Mouse (Mus musculus): ENCODE measurements at regions not wholly inside any gene's neighbourhood (a gene's known extent, or its start where the extent isn't known, plus 50 kb on each side); places are given as distances from the start of the nearest gene placed in this dataset.

DNA sequence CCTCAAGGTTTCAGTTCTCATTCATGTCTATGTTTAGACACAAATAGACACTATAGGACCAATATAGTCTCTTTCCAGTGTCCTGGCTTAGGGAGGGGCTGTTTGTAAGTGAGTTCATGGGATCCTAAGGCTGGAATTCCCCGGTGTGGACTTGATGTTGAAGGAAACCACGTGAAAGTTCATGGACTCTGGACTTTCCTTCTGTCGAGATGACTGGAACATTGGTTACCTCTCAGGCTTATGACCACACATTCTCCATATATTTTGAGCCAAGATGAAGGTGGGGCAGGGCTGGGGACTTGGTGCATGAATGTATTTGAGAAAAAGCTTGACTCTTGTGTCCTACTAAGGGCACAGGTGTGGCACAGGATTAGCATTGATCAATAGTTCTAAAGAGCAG is 206.3 kb upstream of the Ankrd55 start:
- no peak for DNase-seq

DNA sequence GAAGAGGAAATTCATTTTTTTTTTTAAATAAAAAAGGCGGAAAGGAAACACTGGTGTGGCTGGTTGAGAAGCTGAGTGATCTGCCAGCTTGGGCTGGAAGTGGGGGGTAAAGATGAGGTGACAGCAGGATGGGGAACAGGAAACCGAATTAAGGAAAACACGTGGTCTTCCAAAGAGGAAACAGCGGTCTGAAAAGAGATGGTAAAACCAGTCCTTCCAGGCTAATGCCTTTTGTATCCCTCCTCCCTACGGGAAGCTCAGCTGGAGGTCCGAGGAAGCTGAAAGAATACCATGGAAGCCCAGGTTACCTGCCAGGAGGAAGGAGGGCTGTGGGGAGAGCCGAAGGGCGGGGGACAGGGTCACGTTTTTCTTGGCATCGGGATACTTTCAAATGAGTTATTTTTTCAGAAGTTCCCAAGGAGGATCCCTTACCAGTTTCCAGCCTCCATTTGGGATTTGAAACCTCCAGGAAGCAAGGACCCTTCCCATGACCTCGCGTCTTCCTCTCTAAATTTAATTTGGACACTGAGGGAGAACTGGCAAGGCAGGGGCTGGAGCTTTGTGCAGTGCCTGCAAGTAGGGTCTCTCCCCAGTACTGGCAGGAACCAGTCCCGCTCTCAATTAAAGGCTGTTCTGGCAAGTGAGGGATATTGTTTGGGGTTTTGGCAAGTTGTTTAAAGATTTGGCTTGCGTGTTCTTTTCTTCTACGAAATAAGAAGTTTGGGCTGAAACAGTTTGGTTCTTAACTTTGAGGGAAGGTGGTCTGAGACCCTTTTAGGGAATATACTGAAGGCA is 203.6 kb upstream of the Ankrd55 start:
- peak; percentile 54 for DNase-seq

DNA sequence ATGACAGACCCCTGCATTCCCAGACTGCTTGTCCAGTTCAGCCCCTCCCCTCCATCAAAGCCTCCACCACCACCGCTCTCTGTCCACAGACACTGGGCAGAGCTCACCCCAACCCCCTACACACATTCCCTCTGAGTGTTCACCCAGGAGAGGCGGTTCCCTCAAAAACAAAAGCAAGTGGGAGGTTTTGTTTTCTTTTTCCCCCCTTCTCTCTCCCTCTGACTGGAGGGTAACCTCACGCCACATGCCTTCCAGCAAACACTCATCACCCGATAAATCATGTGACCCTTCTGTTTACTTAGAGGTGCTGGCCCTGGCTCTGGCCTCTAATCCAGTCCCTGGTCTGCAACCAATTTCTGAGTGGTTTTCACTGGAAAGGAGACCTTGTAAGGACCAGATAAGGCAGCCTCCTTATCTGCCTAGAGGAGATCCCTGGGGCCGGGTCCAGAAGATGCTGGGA is 199.9 kb upstream of the Ankrd55 start:
- DNase-seq: peak; percentile 24

DNA sequence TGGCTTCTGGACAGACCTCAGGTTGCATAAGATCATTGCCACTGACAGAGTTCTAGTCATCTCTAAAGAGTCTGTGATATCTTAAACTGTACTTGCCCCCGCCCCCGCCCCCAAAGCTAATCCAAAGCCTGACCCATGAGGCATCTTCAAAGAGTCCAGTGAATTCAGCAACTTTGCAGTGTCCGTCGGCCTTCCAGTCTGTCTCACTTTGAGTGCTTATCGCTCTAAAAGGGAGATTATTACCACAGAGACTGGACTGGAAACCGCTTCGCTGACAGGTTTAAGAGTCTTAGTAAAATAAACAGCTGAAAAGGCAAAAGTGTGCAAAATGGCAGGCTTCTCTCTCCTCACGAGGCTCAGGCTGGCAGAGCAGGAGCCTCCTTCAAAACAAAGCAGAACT is 197.5 kb upstream of the Ankrd55 start:
- no peak for DNase-seq

DNA sequence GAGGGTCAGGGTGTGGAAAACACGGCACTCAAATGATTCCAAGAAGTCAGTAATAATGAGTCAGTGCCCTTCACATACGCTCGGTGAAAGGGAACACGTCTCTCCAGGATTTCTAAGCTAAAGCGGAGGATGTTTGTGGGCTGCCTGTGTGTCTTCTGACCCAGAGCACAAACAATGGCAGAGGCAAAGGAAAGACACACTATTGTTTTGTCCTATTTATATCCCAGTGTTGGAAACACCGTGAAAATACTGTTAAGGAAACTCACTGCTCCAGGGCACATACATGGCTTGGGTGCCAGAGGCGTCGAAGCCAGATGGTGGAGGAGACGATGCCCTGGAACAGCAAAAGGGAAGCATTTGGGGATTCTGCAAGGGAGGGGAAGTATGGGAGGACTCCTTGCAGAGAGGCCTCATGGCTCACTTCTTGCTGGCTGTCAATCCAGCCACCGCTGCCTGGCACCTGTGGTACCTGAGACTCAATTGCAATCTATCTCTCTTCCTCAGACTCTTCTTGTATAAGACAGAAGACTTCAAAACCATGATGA is 192.6 kb upstream of the Ankrd55 start:
- no peak for DNase-seq

DNA sequence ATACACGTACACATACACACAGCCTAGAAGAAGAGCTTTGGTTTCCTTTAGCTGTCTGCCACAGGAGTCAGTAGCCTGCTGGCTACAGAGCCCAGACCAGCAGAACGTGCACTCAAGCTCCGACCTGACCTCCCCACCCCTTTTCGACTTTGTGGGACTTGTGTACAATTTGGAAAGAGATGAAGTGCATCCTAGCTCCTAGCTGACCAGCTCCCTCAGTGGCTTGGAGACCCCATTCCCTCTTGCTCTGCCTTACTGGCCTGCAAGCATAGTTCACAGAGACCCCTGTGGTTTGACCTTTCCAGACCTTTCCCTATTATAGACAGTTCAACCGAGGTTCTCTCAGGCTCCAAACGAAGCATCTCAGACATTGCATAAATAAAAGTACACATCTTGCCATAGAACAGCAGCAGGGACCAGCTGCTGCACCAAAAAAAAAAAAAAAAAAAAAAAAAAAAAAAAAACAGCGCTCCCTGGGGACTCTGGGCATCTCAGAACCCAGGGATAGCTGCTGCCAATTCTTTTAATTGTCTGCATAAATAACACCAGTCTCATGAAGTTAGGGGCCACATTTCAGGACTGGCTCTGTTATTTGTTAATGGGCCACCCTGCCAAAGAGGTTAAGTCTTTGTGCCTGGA is 188.2 kb upstream of the Ankrd55 start:
- DNase-seq: no peak

DNA sequence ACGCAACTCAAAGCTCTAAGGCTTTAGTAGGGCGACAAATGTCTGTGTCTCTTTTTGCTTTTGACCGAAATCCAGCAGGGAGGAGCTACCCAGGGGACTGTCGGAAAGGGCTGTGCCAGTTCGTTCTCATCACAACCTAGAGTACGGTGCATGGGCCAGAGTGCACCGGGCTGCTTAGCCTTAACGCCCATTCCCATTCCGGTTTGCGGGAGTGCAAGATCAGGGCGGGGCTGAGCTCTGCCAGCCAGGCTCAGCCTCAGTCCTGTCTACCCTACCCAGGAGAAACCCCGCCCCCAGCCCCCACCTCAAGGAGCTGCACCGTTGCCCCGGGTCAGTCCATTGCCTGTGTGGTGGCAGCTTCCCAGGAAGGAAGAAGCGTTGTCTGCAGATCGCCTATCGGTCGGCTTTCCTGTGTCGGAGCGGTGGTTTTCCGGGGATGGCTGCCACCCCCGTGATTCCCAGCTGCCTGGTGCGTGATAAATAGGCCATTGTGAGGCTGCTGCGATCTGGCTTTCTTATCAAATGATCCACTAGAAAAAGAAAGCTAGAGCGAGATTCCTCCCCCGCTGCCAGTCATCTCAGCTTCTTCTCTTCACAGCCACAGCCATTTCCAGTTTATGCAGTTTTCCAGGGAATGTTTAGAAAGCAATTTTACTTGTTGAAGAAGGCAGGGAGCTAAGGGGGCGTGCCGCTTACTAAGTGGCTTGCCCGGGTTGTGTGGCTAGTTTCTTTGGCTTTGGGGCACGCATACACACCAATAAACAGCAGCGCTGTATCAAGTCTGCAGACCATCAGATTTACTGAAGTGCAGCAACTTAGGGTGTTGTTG is 187.4 kb upstream of the Ankrd55 start:
- DNase-seq: peak; percentile 76

DNA sequence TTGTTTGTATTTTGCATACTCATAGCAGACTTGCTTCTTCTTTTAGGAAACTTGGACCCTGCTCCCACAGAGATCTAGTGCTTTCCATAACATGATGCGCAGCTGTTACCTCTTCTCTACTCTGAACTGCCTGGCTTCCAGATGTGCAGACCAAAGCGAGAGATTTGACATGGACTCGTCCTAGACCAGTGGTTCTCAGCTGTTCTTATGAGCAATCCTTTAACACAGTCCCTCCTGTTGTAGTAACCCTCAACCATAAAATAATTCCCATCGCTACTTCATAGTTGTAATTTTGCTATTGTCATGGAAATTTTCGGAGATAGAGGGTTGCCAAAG is 186.9 kb upstream of the Ankrd55 start:
- no peak for DNase-seq

DNA sequence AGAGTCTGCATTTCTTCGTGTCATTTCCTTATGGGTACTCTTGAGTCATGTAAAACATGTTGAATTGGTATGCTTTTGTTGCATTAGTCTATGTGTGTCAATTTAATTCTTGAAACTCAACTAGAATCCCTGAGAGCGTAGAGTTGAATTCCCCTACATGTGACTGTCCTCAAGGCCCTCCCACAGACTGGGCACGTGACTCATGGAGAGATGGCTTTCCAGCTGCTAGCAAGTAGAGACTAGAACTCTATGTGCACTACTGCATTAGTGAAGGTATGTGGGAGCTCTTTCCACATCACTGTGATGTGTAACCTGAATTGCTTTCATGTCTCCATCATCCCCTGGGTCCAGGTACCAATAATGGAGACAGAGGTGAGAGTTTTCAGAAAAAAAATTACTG is 182.3 kb upstream of the Ankrd55 start:
- no peak for DNase-seq

DNA sequence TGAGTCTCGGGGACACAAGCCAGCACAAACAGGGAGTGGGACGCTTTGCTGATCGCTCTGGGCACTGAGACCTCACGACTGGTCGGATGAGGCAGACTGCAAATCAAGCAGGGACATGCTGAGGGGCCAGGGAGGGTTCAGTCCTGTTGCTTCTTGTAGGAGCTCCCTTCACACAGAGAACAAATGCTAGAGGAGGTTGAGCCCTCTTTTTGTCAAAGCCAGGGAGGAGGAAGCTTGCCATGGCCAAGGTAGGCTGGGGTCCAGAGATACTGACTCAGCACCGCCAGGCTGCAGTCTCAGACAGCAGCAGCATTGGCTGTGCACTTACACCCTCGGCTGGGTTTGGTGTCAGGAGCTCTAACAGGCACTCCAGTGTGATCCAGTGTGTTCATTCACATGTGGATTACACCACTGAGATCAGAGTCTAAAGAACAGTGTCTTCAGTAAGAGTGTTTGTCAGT is 173.5 kb upstream of the Ankrd55 start:
- DNase-seq: no peak

DNA sequence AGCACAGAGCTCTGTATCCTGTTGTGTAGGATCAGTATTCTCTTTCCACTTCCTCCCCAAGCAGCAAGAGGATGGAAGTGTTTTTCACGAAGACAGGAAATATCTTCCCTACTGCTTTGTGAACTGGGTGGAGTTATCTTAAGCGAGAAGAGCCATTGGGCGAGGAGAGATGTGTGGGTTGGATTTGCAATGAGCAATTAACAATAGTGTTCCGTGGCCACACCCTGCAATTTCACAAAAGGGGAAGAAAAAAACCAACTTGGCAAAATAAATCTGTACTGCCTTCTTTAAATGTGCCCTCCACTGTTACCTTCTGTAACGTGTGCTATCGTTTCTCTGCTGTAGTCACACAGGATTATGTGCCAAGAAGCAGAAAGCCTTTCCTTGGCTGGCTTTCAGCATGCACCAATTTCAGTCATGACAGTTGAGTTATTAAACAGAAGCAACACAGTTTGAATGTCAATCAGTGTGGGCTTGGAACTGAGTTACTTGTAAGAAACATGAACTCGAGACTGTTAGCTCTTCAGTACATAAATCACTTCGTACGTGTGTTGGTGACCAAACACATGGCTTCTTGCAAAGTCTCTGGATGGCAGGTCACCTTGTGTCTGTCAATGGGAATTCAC is 172.0 kb upstream of the Ankrd55 start:
- no peak for DNase-seq

DNA sequence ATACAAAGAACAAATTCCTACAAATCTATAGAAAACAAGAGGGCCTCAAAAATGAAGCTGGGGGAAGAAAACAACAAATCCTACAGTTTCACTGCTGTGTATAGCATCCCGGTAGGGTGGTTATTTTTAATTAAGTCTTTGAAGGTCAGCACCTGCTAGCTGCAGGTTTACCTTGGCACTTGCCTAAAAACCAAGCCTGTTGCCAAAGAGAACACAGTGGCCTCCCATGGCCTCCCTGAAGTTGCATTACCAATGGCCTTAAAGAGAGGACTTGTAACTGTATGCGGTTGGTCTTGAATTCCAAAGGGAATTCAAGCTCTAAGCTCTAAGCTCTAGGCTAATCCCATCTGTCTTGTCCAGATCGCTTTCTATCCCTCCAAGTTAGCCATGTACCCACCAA is 169.7 kb upstream of the Ankrd55 start:
- peak; percentile 36 for DNase-seq

DNA sequence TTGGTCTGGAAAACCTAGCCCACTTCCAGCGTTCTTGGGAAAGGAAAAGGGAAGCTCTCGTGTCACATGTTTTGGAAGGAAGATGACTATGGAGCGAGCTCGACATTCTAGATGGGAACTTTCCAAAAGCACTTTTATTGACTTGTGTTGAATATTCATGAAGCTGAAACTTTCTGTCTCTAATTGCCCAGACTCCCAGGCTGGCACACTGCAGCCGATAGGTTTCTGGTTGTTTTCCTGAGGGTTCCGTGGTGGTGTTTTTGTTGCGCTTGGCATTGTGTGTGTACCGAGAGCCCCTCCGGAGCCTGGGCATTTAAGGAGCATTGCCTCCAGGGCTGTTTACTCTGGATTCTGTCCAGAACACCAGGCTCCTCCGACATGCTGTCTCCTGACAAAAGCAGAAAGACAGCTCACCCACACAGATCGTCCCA is 168.6 kb upstream of the Ankrd55 start:
- peak; percentile 70 for DNase-seq

DNA sequence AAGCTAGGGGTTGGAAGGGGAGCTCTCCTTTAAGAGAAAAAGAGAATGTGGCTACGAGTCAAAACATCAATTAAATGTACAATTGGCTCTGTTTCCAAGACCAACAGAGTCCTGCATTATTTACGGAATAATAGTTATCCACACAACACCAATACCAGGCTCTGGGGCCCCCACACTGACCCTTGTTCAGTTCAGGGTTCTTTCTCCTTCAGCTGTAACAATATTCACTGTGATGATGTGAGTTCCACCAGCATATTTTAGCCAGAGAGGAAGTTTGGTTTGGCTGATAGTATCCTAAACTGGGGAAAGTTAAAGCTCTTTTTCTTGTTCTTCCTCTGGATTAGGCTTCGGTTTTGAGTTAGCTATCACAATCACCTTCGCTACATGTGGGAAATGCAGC is 167.9 kb upstream of the Ankrd55 start:
- no peak for DNase-seq

DNA sequence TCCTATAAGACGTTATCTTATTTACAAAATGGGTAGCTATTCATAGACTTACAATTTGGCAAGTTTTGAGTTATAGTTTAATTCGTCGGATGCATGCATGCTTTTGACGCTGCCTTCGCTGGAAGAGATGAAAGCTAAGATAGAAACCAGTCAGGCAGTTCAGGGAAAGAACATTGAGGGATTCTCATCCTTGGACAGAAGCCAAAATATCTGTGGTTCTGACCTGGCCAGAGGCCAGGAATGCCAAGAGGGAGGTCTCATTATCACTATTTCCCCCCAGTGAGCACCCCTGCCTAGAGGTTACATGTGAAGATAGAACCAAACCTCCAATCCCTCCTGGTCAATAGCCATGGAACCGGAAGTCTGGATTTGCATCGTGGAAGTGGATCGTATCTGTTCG is 167.1 kb upstream of the Ankrd55 start:
- DNase-seq: no peak

DNA sequence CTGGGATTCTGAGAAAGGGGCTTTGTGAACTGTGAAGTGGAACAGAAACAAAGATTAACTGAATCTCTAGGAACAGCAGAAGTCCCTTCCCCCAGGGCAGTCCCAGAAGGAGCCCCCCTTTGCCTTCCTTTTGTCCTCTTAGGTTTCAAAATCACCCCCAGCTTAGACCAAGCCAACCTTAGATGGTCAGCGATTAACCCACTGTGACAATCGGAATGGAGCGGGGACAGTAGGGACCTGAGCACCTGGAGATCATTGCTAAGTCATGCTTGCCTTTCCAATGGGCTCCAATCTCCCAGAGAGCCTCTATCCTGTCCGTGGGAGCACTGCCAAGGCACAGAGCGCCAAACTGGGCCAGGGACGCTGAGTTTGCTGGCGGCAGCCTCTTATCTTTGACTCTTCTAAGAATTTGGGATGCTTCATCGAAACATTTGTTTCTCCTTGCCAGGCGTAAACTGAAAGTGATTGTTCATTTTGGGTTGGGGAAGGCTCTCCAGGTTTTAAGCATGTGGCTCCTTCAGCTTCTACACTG is 165.3 kb upstream of the Ankrd55 start:
- DNase-seq: no peak

DNA sequence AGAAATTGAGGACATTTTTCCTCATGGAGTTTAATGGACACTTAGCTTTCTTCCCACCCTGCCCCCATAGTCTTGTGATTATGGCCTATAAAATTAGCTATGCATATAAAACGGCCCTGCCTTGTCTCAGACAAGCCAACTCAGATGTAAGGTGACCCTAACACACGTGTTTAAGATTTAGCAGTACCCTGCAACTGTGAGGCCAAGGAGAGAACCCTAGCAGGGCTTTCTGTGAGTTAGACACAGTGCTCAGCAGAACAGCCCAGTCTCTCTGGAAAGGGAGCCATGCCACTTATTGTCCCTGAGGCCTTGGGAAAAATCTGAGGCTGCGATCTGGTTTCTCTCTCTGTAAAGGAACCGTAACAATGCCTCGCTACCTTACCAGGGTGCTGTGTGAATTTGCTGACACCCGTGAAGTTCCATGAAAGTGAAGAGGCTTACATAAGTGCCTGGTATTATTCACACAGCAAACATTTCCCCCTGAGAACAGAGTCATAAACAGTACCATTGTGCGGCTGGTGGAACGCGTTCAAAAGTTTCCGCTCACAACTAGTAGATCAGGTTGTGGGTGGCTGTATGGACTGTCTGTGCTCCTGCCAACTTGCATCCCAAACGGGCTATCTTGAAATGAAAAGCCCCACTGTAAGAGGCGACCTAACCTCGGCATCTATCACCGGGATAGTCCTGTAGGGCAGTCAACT is 162.3 kb upstream of the Ankrd55 start:
- no peak for DNase-seq

DNA sequence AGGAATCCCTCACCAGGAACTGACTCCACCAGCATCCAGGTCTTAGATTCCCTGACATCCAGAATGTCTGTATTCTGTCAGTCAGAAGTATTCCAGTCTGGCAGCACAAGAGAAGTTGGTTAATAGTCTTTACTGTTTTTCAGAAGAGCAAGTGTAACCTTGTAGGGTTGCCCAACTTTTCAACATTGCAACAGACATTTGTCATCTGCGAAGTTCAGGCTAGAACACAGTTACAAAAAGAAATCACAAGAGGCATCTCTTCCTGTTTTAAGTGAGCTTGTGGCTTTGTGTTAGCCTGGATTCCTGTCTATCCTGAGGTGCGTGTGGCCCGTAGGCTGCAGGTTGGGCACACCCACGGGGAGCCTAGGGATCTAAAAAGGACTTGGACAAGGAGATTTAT is 158.0 kb upstream of the Ankrd55 start:
- no peak for DNase-seq

DNA sequence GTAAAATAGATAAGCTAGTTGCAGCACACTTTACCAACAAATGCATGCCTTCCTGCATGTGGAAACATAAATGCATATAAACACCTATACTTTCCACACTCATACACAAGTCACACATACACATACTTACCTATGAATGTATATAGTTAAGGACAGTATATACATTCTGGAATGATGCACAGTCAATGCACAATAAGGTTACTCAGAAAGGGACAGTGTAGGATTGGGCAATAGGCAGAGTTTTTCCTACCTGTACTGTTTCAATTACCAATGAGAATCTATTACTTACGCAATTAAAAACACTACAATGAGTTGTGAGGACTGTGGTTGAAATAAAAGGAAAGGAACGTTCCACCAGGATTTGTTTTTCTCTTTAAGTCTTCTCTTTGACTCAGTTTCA is 157.5 kb upstream of the Ankrd55 start:
- no peak for DNase-seq

DNA sequence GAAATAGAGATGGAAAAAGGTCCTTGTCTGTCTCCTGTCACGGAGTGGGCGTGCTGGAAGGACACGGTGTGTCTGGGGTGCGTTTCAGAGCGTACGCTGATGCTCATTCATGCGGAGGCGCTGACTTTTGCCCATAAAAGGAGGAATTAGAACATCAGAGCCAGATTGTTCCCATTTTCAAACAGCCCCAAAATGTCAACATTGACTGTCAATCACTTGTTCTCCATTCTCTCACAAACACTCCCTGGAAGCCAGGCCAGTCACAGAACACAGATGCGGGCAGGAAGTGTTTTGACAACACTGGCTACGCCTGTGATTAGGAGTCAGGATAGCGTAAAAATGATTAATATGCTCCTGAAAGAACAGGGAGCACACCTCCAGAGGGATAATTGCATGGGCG is 157.1 kb upstream of the Ankrd55 start:
- no peak for DNase-seq

DNA sequence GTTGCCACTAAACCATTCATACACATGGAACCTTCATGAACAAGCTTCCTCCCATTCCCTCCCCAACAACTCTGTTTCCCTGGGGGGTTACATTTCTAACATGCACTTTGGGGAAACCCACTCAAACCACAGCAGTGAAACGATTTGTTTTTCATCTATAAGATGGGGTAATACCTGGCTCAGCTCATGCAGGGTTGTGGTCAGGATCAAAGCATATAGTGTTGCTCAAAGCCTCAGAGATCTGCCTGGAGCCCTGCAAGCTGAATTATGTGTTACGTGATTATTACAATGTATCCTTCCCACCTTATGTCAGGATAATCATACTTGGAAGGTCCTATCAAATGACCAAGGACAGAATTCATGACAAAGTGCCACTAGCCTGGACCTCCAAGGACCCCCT is 154.5 kb upstream of the Ankrd55 start:
- no peak for DNase-seq

DNA sequence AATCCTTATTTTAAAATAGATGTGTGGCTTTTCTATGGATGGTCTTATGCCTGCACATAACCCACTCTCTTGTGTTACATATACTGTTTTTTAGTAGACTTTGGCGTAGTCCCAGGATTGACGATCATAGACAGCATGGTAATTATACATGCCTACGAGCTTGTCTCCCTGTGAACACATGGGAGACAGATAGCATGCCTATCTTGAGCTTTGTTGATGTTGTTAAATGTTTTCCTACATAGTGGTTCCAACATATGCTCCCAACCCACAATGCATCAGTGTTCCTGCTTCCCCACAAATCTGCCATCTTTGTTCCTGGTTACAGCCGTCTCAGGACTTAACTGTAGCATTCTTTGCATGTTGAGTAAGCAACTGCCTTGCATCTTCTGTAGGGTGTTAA is 153.6 kb upstream of the Ankrd55 start:
- no peak for DNase-seq

Measured in kidney, adult 11 months (tissue).